In the genomic region with DNA sequence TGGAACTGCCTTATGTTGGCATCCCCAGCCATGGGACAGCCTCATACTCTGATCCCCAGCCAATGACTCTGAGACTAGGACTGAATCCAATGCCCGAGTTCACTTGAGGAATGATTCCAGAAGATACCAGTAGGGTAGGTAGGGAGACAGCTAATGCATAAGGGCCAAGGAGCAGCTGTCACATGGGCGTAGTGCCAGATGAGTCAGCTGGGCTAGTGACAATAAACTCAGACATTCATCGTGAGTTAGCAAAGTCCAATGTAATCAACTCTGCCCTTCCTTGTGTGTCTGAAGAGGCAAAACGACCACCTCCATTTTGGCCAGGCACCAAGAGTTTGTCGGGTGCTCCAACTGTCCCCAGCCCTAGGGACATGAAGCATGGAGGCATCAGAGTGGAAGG, we compare ENCODE assay signal across 9 mouse cellular contexts.
DNase-seq lines count a peak whose midpoint lies in the region; ATAC-seq lines count a peak whose summit lies in the region.
"Had no signal": no experiment of that assay in that cellular context is flagged by ENCODE, and none has a peak within 500 bp of the region (broad histone marks: within the 10 kb centered on the region; RNA-seq: fewer than 3 reads in every experiment).

No protein-coding gene starts in this region.

- no peak for ATAC-seq in heart, embryonic 12.5 days (ENCODE audit: insufficient number of reproducible peaks, low FRiP score)
- ATAC-seq in erythroid progenitor cell, adult 5-6 weeks (replicated peaks; ENCODE audit: low FRiP score, poor library complexity, severe bottlenecking): no peak

- no peak overlapping the region for H3K27ac ChIP-seq in heart, embryonic 12.5 days (ENCODE audit: poor library complexity, severe bottlenecking)
- H3K27ac ChIP-seq: left cerebral cortex, adult 2 months had no signal

- DNase-seq in heart, adult 11 months: peak; percentile 97
- peak; percentile 75 for DNase-seq in urinary bladder, postnatal 14 days (ENCODE audit: low spot score)
- DNase-seq in urinary bladder, postnatal 10 days (ENCODE audit: low spot score): no peak
- peak; percentile 31 for DNase-seq in gonadal fat pad, adult 2 months (ENCODE audit: low read depth)
- peak; percentile 43 for DNase-seq in lung, postnatal 25 days (ENCODE audit: low spot score)
- DNase-seq in frontal cortex, postnatal 36 days (ENCODE audit: low spot score in 2 of 2): no peak

- no peak overlapping the region for H3K4me2 ChIP-seq in heart, embryonic 12.5 days

- H3K4me1 ChIP-seq in heart, embryonic 12.5 days (replicated peaks): peaks cover 5% of the 10 kb centered on the region; the same call in 1 of the 2 replicates

- H3K36me3 ChIP-seq in heart, embryonic 12.5 days: no peaks in the 10 kb centered on the region

- no peak overlapping the region for H3K4me3 ChIP-seq in heart, embryonic 12.5 days
- H3K4me3 ChIP-seq: left cerebral cortex, adult 2 months had no signal

- no peaks in the 10 kb centered on the region for H3K9me3 ChIP-seq in heart, embryonic 12.5 days (replicated peaks)

- no peak overlapping the region for H3K9ac ChIP-seq in heart, embryonic 12.5 days

- H3K27me3 ChIP-seq in heart, embryonic 12.5 days (replicated peaks): no peaks in the 10 kb centered on the region

- WGBS in heart, embryonic 12.5 days: 62% methylated on average over 5 of the region's 5 CpGs

Comparison
In these comparisons a context has a peak if more than half of its experiments do, and no peak if none do; other contexts are left out.
1. DNase-seq: peak in heart, adult 11 months (single experiment), urinary bladder, postnatal 14 days (single experiment), gonadal fat pad, adult 2 months (single experiment) and lung, postnatal 25 days (single experiment); none in urinary bladder, postnatal 10 days (single experiment) and frontal cortex, postnatal 36 days (0 of 2).